Mouse (Mus musculus): ENCODE data around the gene Wfdc15a. TPM values are rescaled to one million over a fixed set of nuclear protein-coding genes. Genes with fewer than 3 reads are reported as not detected.

Wfdc15a gene
- polyA plus RNA-seq, 1 experiment: not detected

Other genes starting within 250 kb of the Wfdc15a start
- gene Ywhab, start 205.2 kb downstream of the Wfdc15a start, polyA plus RNA-seq (2012; rRNA removed): 43.9 and 48.0 TPM in 2 replicates
- 0.78 and 1.1 TPM in 2 replicates for gene Pabpc1l, start 174.7 kb downstream of the Wfdc15a start, polyA plus RNA-seq (2012; rRNA removed)
- 13.6 and 17.5 TPM in 2 replicates for gene Stk4, start 129.8 kb downstream of the Wfdc15a start, polyA plus RNA-seq (2012; rRNA removed)
- 36.8 and 38.7 TPM in 2 replicates for gene Tomm34, start 129.0 kb downstream of the Wfdc15a start, polyA plus RNA-seq (2012; rRNA removed)
- 0.05 TPM in 2 replicates for gene Kcns1, start 29.0 kb downstream of the Wfdc15a start, polyA plus RNA-seq (2012; rRNA removed)
- not detected in 2 replicates for gene Wfdc5, start 17.4 kb downstream of the Wfdc15a start, polyA plus RNA-seq (2012; rRNA removed)
- gene Wfdc12, start 9.5 kb downstream of the Wfdc15a start, polyA plus RNA-seq (2012; rRNA removed): 0.16 TPM in 1 of 2 replicates, not detected in the other
- 0.41 TPM in 1 of 2 replicates, not detected in the other for gene Wfdc15b, start 21.5 kb upstream of the Wfdc15a start, polyA plus RNA-seq (2012; rRNA removed)
- gene Svs2, start 38.3 kb upstream of the Wfdc15a start, polyA plus RNA-seq (2012; rRNA removed): not detected in 2 replicates
- not detected in 2 replicates for gene Svs3b, start 56.5 kb upstream of the Wfdc15a start, polyA plus RNA-seq (2012; rRNA removed)
- not detected in 2 replicates for gene Svs4, start 78.3 kb upstream of the Wfdc15a start, polyA plus RNA-seq (2012; rRNA removed)
- not detected in 2 replicates for gene Svs3a, start 89.1 kb upstream of the Wfdc15a start, polyA plus RNA-seq (2012; rRNA removed)
- not detected in 2 replicates for gene Svs6, start 116.6 kb upstream of the Wfdc15a start, polyA plus RNA-seq (2012; rRNA removed)
- not detected in 2 replicates for gene Svs5, start 132.6 kb upstream of the Wfdc15a start, polyA plus RNA-seq (2012; rRNA removed)
- 24.9 and 38.0 TPM in 2 replicates for gene Slpi, start 189.0 kb upstream of the Wfdc15a start, polyA plus RNA-seq (2012; rRNA removed)
- not detected in 2 replicates for gene Rbpjl, start 203.0 kb upstream of the Wfdc15a start, polyA plus RNA-seq (2012; rRNA removed)
- gene Matn4, start 205.0 kb upstream of the Wfdc15a start, polyA plus RNA-seq (2012; rRNA removed): 0.27 and 0.57 TPM in 2 replicates
- 70.6 and 77.3 TPM in 2 replicates for gene Sdc4, start 243.8 kb upstream of the Wfdc15a start, polyA plus RNA-seq (2012; rRNA removed)